Mouse (Mus musculus) layer of hippocampus, adult 2 months (tissue): ENCODE results near the gene Olfr1102. TPM values are rescaled to one million over a fixed set of nuclear protein-coding genes. Genes with fewer than 3 reads are reported as not detected.

ENCODE experiments used
- DNase-seq, 2 experiments: peaks; one replicate each; pipeline ENCODE4 v3.0.0; 2022; ENCODE audit warnings: low spot score in 2 of 2
- H3K27ac ChIP-seq: fragments of 200-600 bp; 2 replicates; pipeline ENCODE4 v1.8.1; 2022
- H3K4me3 ChIP-seq: fragments of 200-600 bp; 2 replicates; pipeline ENCODE4 v1.8.1; 2022; ENCODE audit warnings: mild to moderate bottlenecking
- CTCF ChIP-seq: fragments of 200-600 bp; conservative IDR thresholded peaks from 2 replicates; pipeline ENCODE4 v1.8.1; 2022; ENCODE audit warnings: antibody characterized with exemption, mild to moderate bottlenecking, moderate library complexity
- long read RNA-seq, 2 experiments: library from polyadenylated mRNA; stranded (forward); transcript quantifications; one replicate each; pipeline ENCODE4 v2.0.0; 2021; ENCODE audit warnings: borderline mapping rate in 2 of 2
- total RNA-seq, 2 experiments: library from RNA; stranded (reverse); gene quantifications; 2 replicates each; pipeline ENCODE4 v1.2.3; 2021

Gene Olfr1102
- not detected for total RNA-seq
- long read RNA-seq, experiment 1 = 0 reads
- long read RNA-seq, experiment 2 = 0 reads

GRCm38 (mm10) chr2:86998098-86998497 is at the start of gene Olfr1102:
Gene Olfr1102, plus strand, starts transcription at chr2:86998398.
- Histone ChIP-seq H3K27ac (no peak within 1 kb of the TSS), H3K4me3 (no peak within 1 kb of the TSS)
- no peak for DNase-seq
- TF ChIP-seq CTCF = no peak

- no peak within 1 kb of the TSS for H3K4me3 ChIP-seq
- H3K27ac ChIP-seq = no peak within 1 kb of the TSS
- TF ChIP-seq CTCF = no peak
- DNase-seq = no peak
These were observed 37.6 kb upstream of the Olfr1102 start, which contains the start of gene Olfr1099 for GRCm38 (mm10) chr2:86960593-86960992. Gene Olfr1099, minus strand, starts transcription at chr2:86960693.

GRCm38 (mm10) chr2:86979854-86980253 is 18.3 kb upstream of the Olfr1102 start, which contains the start of gene Olfr1100:
Gene Olfr1100, minus strand, starts transcription at chr2:86979954.
- Histone ChIP-seq H3K4me3 (no peak within 1 kb of the TSS), H3K27ac (no peak within 1 kb of the TSS)
- TF ChIP-seq CTCF = no peak
- DNase-seq = no peak

- TF ChIP-seq CTCF = no peak
- no peak for DNase-seq
- H3K27ac ChIP-seq = no peak within 1 kb of the TSS
- no peak within 1 kb of the TSS for H3K4me3 ChIP-seq
These were observed 7.1 kb upstream of the Olfr1102 start, which contains the start of gene Olfr1101 for GRCm38 (mm10) chr2:86991121-86991520. Gene Olfr1101, minus strand, starts transcription at chr2:86991221.

- no peak for TF ChIP-seq CTCF
These were observed 28.8 kb downstream of the Olfr1102 start, which contains the start of gene Olfr1104 for GRCm38 (mm10) chr2:87026980-87027379. Gene Olfr1104, minus strand, starts transcription at chr2:87027080.

GRCm38 (mm10) chr2:87036431-87036830 is 38.2 kb downstream of the Olfr1102 start, which contains the start of gene Olfr1105:
Gene Olfr1105, minus strand, starts transcription at chr2:87036531.
- no peak for TF ChIP-seq CTCF
- H3K27ac ChIP-seq = no peak within 1 kb of the TSS
- H3K4me3 ChIP-seq = no peak within 1 kb of the TSS
- no peak for DNase-seq

More at GRCm38 (mm10) chr2:87026980-87027379, 28.8 kb downstream of the Olfr1102 start, which contains the start of gene Olfr1104:
- Histone ChIP-seq H3K4me3 (no peak within 1 kb of the TSS), H3K27ac (no peak within 1 kb of the TSS)
- no peak for DNase-seq

- Histone ChIP-seq H3K4me3 (no peak within 1 kb of the TSS), H3K27ac (no peak within 1 kb of the TSS)
- TF ChIP-seq CTCF = no peak
- DNase-seq = no peak
These were observed 54.0 kb downstream of the Olfr1102 start, which contains the start of gene Olfr1106 for GRCm38 (mm10) chr2:87052173-87052572. Gene Olfr1106, minus strand, starts transcription at chr2:87052273.

Other genes starting within 250 kb of the Olfr1102 start
- not detected for gene Olfr1090, start 239.4 kb upstream of the Olfr1102 start, total RNA-seq
- gene Olfr1093, start 215.9 kb upstream of the Olfr1102 start, total RNA-seq = not detected
- gene Olfr141, start 188.4 kb upstream of the Olfr1102 start, total RNA-seq = not detected
- not detected for gene Olfr1094, start 173.7 kb upstream of the Olfr1102 start, total RNA-seq
- not detected for gene Olfr1095, start 146.7 kb upstream of the Olfr1102 start, total RNA-seq
- gene Gm13723, start 123.6 kb upstream of the Olfr1102 start, total RNA-seq = not detected
- gene Olfr1097, start 106.2 kb upstream of the Olfr1102 start, total RNA-seq = not detected
- not detected for gene Olfr1098, start 73.9 kb upstream of the Olfr1102 start, total RNA-seq
- gene Olfr1099, start 37.7 kb upstream of the Olfr1102 start, total RNA-seq = not detected
- gene Olfr1100, start 18.4 kb upstream of the Olfr1102 start, total RNA-seq = not detected
- gene Olfr1101, start 7.2 kb upstream of the Olfr1102 start, total RNA-seq = not detected
- gene Olfr1104, start 28.7 kb downstream of the Olfr1102 start, total RNA-seq = not detected
- gene Olfr1105, start 38.1 kb downstream of the Olfr1102 start, total RNA-seq = not detected
- gene Olfr1106, start 53.9 kb downstream of the Olfr1102 start, total RNA-seq = not detected
- not detected for gene Olfr1107, start 77.4 kb downstream of the Olfr1102 start, total RNA-seq
- gene Olfr1109, start 97.6 kb downstream of the Olfr1102 start, total RNA-seq = not detected
- not detected for gene Olfr259, start 116.2 kb downstream of the Olfr1102 start, total RNA-seq
- not detected for gene Olfr1110, start 141.9 kb downstream of the Olfr1102 start, total RNA-seq
- not detected for gene Olfr1111, start 154.2 kb downstream of the Olfr1102 start, total RNA-seq
- gene Olfr1112, start 189.4 kb downstream of the Olfr1102 start, total RNA-seq = not detected
- gene Olfr1113, start 210.6 kb downstream of the Olfr1102 start, total RNA-seq = not detected
- gene Olfr1115, start 249.6 kb downstream of the Olfr1102 start, total RNA-seq = not detected